13 mouse cellular contexts compared by ENCODE assay signal in the genomic region with DNA sequence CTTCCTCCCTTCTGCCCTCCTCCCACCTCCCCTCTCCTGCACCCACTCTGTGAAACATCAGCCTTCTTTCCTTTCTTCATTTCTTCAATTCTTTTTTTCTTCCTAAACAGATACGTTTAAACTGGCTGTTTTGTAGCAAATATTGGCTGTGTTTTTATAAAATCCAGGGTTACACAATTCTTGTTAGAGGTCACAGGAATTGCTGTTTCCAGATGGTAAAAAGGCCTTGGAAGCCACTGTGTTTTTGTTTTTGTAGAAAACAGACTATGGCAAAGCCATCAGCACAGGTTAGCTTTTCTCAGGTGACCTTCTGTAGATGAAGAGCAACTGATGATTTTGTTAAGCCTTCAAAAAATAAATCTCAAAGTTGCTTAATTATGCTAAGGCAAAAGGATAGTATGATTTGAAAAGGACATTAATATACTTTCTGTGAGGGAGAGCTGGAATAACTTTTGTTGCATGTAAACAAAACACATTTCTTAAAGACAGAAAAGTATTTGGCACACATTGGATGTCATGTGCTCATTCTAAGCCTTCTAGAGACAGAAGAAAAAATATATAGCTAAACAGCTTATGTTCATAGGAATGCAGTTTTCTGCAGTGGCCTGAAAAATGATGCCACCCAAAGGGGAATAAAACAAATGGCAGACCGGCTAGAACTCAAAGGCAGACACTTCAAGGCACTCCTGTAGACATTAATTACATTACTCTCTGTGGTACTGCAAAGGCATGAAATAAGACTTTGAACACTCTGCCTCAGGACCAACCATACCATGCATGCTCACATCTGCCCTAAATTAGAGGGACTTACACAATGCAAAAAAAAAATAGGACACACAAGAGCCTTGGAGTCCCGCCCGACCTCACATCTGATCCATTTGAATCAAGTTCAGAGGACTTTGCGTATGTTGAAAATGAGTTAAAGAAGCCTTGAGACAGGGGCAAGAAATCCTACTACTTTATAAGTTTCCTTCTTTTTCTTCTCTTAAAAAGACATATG.
A peak's percentile ranks its signal among the peaks of the same experiment; 100 is the strongest.
DNase-seq lines count a peak whose midpoint lies in the region; ATAC-seq lines count a peak whose summit lies in the region.
"Had no signal": no experiment of that assay in that cellular context is flagged by ENCODE, and none has a peak within 500 bp of the region (broad histone marks: within the 10 kb centered on the region; RNA-seq: fewer than 3 reads in every experiment).

No protein-coding gene starts in this region.

- no peaks in the 10 kb centered on the region for H3K27me3 ChIP-seq in heart, embryonic 13.5 days (replicated peaks)
- no peaks in the 10 kb centered on the region for H3K27me3 ChIP-seq in limb, embryonic 15.5 days
- H3K27me3 ChIP-seq: megakaryocyte, embryonic 14.5 days had no signal

- no peak overlapping the region for H3K4me2 ChIP-seq in heart, embryonic 13.5 days
- no peak overlapping the region for H3K4me2 ChIP-seq in limb, embryonic 15.5 days

- no peak for DNase-seq in heart, adult 8-10 months (ENCODE audit: low spot score)
- peak; percentile 88 for DNase-seq in NIH3T3 (ENCODE audit: low read depth)
- DNase-seq in embryo, embryonic 10.5 days (ENCODE audit: low spot score) = peak; percentile 62
- DNase-seq in cerebellum, postnatal 25 days = no peak
- DNase-seq: heart, postnatal 4 days; kidney, postnatal 36 days; right cerebral cortex, adult 18-20 months had no signal

- H3K27ac ChIP-seq in heart, embryonic 13.5 days (replicated peaks) = 0 out of 2 replicates have a peak overlapping the region, but pooled peaks have one; percentile 8
- peak overlapping the region; percentile 69 for H3K27ac ChIP-seq in limb, embryonic 15.5 days

- H3K4me3 ChIP-seq in heart, embryonic 13.5 days = no peak overlapping the region
- no peak overlapping the region for H3K4me3 ChIP-seq in limb, embryonic 15.5 days
- H3K4me3 ChIP-seq: megakaryocyte, embryonic 14.5 days had no signal

- H3K9me3 ChIP-seq in heart, embryonic 13.5 days = no peaks in the 10 kb centered on the region; the same call in 1 of the 2 replicates
- no peaks in the 10 kb centered on the region for H3K9me3 ChIP-seq in limb, embryonic 15.5 days
- H3K9me3 ChIP-seq: megakaryocyte, embryonic 14.5 days had no signal

- H3K9ac ChIP-seq in heart, embryonic 13.5 days = no peak overlapping the region
- no peak overlapping the region for H3K9ac ChIP-seq in limb, embryonic 15.5 days

- 0 out of 2 replicates have a peak, but pooled peaks cover 4% of the 10 kb centered on the region for H3K36me3 ChIP-seq in heart, embryonic 13.5 days
- H3K36me3 ChIP-seq in limb, embryonic 15.5 days = no peaks in the 10 kb centered on the region

- 74% methylated on average over 5 of the region's 5 CpGs for WGBS in heart, embryonic 13.5 days
- WGBS in limb, embryonic 15.5 days = 20% methylated on average over 5 of the region's 5 CpGs

- H3K4me1 ChIP-seq in heart, embryonic 13.5 days = no peaks in the 10 kb centered on the region
- 0 out of 2 replicates have a peak, but pooled peaks cover 3% of the 10 kb centered on the region for H3K4me1 ChIP-seq in limb, embryonic 15.5 days
- H3K4me1 ChIP-seq: megakaryocyte, embryonic 14.5 days had no signal

- no peak for ATAC-seq in heart, embryonic 13.5 days (ENCODE audit: extremely low read depth, insufficient number of reproducible peaks, low FRiP score, low TSS enrichment)
- peak; percentile 61; the same call in 1 of the 2 replicates for ATAC-seq in limb, embryonic 15.5 days (ENCODE audit: insufficient number of reproducible peaks, low FRiP score, low TSS enrichment, low read depth)
- no peak for ATAC-seq in inflammation-experienced regulatory T-cells, adult 6 months
- ATAC-seq in activated CD4-positive, CD25-positive, alpha-beta regulatory T cell, adult 4 months = no peak
- ATAC-seq: CD4-positive, CD25-positive, alpha-beta regulatory T cell, adult 4 months had no signal

Comparison
In these comparisons a context has a peak if more than half of its experiments do, and no peak if none do; other contexts are left out.
1. DNase-seq: peak in NIH3T3 (single experiment) and embryo, embryonic 10.5 days (single experiment); none in heart, adult 8-10 months (single experiment) and cerebellum, postnatal 25 days (0 of 2).